Mouse (Mus musculus) lung, postnatal 25 days (tissue): ENCODE data around the gene Mamstr.

Experiments used
- DNase-seq: peaks from one replicate; pipeline ENCODE4 v3.0.0; 2022; ENCODE audit warnings: low spot score

Mamstr gene

DNA sequence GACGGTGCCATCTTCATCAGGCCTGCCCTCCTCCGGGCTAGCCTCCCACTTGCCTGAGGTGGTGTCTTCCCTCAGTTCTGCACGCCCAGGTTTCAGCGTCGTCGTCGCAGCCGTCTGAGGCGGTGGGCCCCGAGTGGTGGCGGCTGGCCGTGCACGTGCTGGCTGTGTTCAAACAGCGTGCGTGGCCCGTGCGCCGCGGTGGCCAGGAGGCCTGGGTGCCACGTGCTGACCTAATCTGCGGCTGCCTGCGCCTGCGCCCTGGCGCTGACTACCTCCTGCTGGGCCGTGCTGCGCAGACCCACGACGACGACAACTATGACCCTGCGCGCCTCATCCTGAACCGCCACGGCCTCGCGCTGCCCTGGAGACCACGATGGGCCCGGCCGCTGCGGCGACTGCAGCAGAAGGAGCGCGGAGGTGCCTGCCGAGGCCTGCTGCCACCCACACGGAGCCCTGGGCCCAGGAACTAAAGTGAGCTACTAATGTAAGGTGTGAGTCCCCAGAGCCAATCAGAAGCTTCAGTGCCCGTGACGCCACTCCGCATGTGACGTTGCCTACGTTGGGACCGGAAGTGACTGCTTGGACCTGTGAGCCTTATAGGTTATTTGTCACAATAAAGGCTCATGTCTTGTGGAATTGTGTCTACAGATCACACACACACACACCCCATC lies 54.3 kb downstream of the Mamstr start, which contains the start of gene Sec1:
Gene Sec1, minus strand, starts transcription at position 482 of the 671 bp plus-strand sequence.
- no peak for DNase-seq

DNA sequence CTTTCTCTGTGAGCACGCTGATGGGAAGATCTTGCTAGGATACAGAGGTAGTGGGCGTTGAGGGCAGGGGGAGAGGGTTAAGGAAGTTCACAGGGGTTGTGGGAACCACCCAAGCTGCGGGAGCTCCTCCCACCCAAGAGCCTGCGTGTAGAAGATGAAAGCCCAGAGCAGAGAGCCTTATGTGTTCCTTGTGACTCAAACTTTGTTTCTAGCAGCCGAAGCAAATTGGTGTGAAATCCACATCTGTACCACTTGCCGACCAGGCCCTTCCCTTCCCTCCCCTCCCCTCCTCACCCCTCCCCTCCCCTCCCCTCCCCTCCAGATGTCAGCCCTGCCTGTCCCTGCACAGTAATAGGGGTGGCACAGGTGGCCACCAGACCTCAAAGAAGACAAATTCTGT lies 55.3 kb downstream of the Mamstr start:
- DNase-seq = no peak
